Mouse (Mus musculus) CH12F3 (cell line): ENCODE measurements around the gene Gli2.

Experiments
- in situ Hi-C: fragments of 300-500 bp; cut with MboI; formaldehyde crosslinking; loops from 2 replicates; pipeline ENCODE4 v1.14.3; 2020; ENCODE audit warnings: low sequenced_read_pairs

Gli2 gene

DNA sequence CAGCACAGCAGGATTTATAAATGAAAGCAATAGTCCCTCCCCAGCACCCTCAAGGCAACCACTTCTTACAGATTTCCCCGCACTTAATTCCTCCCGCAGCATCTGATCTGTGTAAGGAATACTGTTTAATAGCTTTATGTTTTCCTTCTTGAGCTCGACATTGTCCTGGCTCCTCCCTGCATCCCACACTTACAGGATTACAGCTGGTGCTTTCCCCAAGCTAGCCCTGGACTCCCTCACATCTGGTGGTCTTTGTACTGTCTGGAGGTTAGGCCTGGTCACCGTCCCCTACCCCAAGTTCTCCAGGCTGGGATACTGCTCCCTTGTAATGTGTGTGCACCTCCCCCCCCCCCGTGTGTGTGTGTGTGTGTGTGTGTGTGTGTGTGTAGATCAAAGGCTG lies 101.1 kb downstream of the Gli2 start:
- in situ Hi-C loops: no loop called here

DNA sequence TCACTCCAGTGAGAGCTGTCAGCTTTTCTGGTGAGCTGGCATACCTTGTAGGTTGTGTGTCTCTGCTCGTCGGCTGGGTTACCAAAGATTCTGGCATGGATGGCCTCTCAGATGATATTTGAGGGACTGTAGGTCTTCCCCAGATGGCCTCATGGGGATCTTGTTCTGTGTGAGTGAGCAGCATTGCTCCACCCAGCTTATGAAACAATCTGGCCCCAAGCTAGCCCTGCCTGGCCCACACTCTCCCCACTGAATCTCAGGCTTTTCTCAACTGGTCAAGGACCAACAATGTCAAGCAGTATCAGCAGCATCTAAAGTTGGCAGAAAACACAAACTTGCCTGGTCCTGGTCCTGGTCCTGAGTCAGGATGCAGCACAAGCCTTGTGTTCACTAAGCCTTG lies 105.0 kb downstream of the Gli2 start:
- in situ Hi-C loops: no loop called here

DNA sequence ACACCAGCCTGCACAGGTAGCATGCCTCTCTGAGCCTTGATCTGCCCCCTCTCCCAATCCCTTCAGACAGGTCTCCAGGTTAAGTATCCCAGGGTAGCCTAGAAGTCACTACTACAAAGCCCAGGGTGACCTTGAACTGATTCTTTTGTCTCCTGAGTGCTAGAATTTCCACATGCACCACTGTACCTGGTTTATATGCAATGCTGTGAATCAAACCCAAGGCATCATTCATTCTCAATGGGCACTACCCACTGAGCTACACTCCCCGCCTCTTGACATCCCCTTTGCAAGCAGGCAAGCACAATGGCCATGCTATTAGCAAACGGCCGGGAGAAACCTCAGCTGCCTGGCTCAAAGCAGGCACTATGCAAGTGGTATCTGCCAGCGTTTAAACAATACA lies 106.2 kb downstream of the Gli2 start:
- in situ Hi-C loops: no loop called here

DNA sequence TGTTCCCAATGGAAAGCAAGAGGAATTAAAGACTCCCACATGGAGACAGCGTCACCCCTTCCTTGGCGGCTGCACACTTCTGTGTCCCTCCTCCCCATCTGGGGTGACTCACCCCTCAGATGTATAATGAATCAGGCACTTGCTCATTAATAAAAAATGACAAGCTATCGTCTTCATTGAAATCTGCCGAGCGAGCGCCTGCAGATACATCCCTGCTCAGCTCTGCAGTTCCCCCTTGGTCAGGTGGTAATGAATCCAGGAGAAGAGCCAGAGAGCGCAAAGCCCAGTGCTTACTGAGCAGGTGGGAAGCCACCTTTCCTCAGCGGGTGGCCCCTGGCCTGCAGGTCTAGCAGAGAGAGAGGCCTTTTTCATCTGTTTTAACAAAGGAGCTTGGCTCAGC lies 112.1 kb downstream of the Gli2 start:
- in situ Hi-C loops: no loop called here

DNA sequence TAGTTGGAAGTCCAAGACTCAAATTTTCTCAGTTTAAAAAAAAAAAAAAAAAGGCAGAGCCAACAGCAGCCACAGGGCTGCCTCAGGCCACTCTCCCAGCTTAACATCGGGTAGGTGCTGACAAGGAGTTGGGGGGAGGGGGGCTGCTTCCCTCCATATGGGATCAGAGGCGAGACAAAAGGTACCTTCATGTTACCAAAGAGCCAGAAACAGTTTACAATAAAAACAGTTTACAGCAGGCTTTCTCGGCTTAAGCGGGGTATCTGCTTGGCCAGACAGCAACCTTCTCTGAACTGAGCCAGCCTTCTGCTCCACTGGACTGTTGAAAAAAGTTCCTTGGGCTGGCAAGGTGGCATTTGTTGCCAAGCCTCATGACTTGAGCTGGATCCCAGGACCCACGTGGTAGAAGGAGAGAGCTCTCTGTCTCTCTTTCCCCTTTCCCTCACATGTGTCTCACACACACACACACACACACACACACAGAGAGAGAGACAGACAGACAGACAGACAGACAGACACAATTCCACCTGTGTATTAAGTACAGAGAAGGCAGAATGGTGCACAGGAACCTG lies 113.1 kb downstream of the Gli2 start:
- in situ Hi-C loops: no loop called here

DNA sequence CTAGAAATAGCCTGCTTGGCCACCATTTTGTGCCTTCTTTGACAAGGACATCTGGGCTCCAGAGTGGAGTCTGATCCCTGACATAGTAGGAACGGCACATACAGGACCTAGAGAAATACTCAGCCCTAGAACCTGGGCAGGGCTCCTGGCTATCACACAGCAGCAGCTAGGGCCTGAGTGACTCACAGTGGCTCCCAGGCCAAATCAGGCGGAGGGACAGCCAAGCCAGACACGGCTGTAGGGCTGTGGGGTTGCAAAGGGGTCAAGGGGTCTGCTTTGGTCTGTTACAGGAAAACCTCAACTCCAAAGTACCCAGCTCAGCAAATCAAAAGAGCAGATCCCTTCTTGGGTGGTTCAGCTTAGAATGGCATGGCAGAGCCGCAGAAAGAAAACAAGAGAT lies 115.2 kb downstream of the Gli2 start:
- in situ Hi-C loops: no loop called here

- in situ Hi-C loops: no loop called here
Observed at GRCm38 (mm10) chr1:118936108-118936507, 117.3 kb downstream of the Gli2 start.

GRCm38 (mm10) chr1:118935518-118935917 lies 117.9 kb downstream of the Gli2 start:
- in situ Hi-C loops: no loop called here

DNA sequence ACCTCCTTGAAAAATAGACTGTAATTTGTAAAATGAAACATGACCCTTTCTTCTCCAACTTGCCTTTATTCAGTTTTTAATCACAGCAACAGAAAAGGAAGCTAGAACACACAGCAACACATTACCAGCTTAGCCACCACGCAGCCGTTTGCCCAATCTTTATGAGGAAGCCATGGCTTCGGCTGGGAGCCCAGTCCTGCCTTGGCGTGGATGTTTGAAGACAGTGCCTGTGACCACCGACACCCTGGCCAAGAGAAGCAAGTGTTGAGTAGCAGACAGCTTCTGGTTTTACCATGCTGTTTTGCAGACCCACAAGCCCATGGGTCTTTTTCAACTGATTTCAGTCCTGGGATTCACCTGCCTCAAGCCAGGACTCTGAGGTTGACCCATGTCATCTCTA lies 121.3 kb downstream of the Gli2 start:
- in situ Hi-C loops: no loop called here

- in situ Hi-C loops: no loop called here
Observed at GRCm38 (mm10) chr1:118927543-118928354, 125.7 kb downstream of the Gli2 start.

- in situ Hi-C loops: no loop called here
Observed at GRCm38 (mm10) chr1:118926556-118926955, 126.9 kb downstream of the Gli2 start.

DNA sequence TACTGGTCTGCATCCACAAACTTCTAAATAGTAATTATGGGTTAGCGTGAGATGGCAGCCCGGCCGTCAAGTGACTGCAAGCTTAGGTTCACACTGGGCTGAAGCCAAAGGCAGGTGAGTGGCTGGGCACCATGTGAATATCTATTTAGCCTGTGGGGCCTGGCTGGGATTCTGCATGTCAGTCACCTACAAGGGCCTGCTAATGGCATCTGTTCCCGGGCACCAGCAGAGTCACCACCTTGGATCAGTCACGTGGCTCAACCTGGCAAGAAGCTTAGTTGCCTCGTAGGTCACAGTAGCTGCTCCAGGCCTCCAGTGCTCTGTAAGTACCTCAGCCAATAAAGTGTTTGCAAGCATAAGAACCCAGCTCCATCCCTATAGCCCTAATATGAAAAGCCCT lies 131.2 kb downstream of the Gli2 start:
- in situ Hi-C loops: no loop called here

- in situ Hi-C loops: no loop called here
Observed at GRCm38 (mm10) chr1:118917520-118918220, 135.7 kb downstream of the Gli2 start.

GRCm38 (mm10) chr1:118916477-118917075 lies 136.8 kb downstream of the Gli2 start:
- in situ Hi-C loops: no loop called here

DNA sequence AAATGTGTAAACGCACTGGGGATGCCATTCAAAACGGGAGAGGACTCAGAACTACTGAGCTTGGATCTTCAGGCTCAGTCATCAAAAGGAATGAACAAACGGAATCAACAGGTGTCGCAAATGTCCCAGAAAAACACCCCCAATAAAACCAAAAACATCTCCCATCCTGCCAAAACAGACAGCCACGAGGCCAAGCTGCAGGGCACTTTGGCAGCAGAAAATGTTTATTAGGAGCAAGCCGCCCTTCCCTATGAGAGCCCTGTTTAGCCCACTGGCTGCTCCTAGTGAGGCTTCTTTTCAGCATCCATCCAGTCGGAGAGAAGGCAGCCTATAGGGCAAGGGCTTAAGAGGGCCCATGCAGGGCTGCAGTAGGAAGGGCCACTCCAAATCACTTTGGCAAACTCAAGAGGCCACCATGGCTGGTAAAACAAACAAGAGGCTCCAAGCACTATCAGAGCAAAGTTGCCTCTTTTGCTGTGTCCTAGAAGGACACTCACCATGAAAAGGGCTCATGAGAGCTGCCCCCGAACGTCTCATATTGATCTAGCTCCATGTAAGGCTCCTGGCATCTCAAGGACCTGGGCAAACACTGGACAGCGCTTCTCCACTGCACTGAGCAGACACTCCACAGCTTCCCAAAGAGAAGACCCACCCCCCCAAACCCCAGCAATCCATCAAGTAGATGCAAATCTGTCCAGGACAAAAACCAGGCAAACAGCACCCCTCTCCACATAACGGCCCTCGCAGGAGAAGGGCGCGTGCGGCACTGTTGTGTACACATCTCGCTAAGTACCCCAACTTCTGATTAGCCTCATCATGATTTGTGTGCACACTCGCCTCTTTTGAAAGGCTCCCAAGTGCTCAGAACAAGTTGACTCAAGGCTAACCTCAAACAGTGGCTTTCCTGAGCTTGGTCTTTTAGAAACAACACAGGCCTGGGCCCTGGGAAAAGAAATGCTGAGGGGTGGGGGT lies 139.7 kb downstream of the Gli2 start:
- in situ Hi-C loops: no loop called here

DNA sequence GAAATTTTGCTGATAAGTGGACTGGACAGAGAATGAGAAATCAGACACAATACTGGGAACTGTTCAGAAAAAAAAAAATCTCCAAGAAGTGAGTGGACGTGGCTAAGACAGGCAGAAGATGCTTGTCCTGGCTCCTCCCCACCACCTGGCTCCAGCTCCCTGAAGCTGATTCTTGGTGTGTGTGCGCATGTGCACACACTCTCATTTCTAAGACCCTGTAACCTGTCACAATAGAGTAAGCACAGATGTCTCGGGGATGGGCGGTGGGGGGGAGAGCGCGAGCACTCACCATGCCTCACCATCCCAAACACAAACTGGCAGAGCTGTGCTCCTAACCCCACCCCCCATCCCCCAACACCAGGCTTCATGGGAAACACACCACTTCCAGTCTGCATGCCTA lies 140.5 kb downstream of the Gli2 start:
- in situ Hi-C loops: no loop called here

DNA sequence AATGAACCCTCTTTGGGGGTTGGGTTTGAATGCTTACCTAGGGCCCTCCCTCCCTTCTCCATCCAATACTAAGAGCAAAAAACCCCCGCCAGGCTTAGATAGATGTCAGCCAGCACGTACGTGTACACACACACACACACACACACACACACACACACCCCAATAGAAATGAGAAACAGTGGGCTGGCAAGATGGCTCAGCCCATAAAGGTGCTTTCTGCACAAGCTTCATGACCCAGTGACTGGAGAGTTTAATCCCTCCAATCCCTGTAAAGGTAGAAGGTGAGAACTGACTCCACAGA lies 142.0 kb downstream of the Gli2 start:
- in situ Hi-C loops: no loop called here

GRCm38 (mm10) chr1:118910693-118911426 lies 142.6 kb downstream of the Gli2 start:
- in situ Hi-C loops: no loop called here

DNA sequence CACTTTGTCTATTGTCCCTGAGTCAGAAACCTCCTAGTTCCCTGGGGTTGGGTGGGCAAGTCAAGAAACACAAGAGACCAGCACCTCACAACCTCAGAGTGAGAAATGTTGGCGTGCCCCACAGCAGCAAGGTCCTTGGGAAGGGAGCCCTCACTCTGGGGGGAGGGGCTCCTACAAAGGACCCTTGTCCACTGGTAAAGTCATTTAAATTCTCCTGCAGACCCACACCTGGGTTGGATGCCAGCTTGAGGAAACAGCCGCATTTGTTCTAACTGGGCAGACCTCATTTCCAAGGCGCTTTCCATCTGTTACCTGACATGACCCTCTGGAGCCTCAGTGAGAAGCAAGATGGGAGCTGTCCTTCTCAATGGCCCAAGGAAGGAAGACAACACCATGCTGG lies 144.4 kb downstream of the Gli2 start:
- in situ Hi-C loops: no loop called here

DNA sequence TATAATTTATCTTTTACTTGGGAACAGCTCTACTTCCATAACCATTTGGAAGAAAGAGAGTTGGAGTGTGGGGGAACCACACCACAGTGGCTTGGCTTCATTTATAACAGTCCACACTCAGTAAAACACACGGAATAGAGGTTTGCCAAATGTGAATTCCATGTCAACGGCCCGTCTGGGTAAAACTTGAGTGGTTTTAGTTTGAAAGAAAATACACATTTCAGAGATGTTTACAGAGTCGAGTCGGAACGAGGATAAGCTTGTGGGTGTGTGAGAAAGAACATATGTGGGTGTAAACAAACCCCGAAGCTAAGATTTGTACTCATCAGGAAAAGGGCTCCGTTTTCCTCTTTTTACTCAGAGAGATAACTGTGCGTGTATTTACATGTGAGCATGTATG lies 145.8 kb downstream of the Gli2 start:
- in situ Hi-C loops: no loop called here
